Mouse (Mus musculus) heart, postnatal 0 days (tissue): ENCODE measurements around the gene Aplp2.

ENCODE experiments used
- CTCF ChIP-seq: IDR thresholded peaks from 2 replicates; pipeline ENCODE4 v1.5.1; 2016; ENCODE audit warnings: antibody characterized with exemption, control low read depth, low read depth
- EP300 ChIP-seq: IDR thresholded peaks from 2 replicates; pipeline ENCODE4 v1.6.1; 2016; ENCODE audit warnings: antibody characterized with exemption, low read depth

GRCm38 (mm10) chr9:31151050-31151449 is 60.6 kb downstream of the Aplp2 start:
- peak; percentile 69 for TF ChIP-seq CTCF
- no peak for TF ChIP-seq EP300
